Comparison of ENCODE assay signal across 8 mouse cellular contexts in genomic region chr8:125557391-125558108, GRCm38 (mm10). TPM values are rescaled to one million over a fixed set of nuclear protein-coding genes. Genes with fewer than 3 reads are reported as not detected.
A peak's percentile ranks its signal among the peaks of the same experiment; 100 is the strongest.
DNase-seq lines count a peak whose midpoint lies in the region; ATAC-seq and TF ChIP-seq lines count a peak whose summit lies in the region.

No protein-coding gene starts in this region.

- 54% methylated on average over 10 of the region's 10 CpGs for WGBS in forebrain, postnatal 0 days
- 27% methylated on average over 10 of the region's 10 CpGs for WGBS in lung, postnatal 0 days

- H3K27me3 ChIP-seq in forebrain, postnatal 0 days (ENCODE audit: insufficient read depth, low read length), result no peaks in the 10 kb centered on the region
- no peaks in the 10 kb centered on the region for H3K27me3 ChIP-seq in lung, postnatal 0 days (replicated peaks; ENCODE audit: insufficient read depth, low read length)

- no peak for TF ChIP-seq CTCF in forebrain, postnatal 0 days (IDR thresholded peaks at IDR 0.05; ENCODE audit: low read depth)
- TF ChIP-seq CTCF in lung, postnatal 0 days (IDR thresholded peaks at IDR 0.05), result no peak

- H3K27ac ChIP-seq in forebrain, postnatal 0 days (ENCODE audit: low read depth, low read length), result peak overlapping the region; percentile 35; the same call in 1 of the 2 replicates
- H3K27ac ChIP-seq in lung, postnatal 0 days (ENCODE audit: low read length), result peak overlapping the region; percentile 65; the same call in 1 of the 2 replicates

- peaks cover 40% of the 10 kb centered on the region for H3K4me1 ChIP-seq in forebrain, postnatal 0 days (ENCODE audit: insufficient read depth)
- H3K4me1 ChIP-seq in lung, postnatal 0 days (ENCODE audit: insufficient read depth, low read depth, low read length), result peaks cover 39% of the 10 kb centered on the region

- no peaks in the 10 kb centered on the region for H3K36me3 ChIP-seq in forebrain, postnatal 0 days (ENCODE audit: insufficient read depth)
- no peaks in the 10 kb centered on the region for H3K36me3 ChIP-seq in lung, postnatal 0 days (ENCODE audit: insufficient read depth, low read length)

- TF ChIP-seq EP300 in lung, postnatal 0 days (IDR thresholded peaks at IDR 0.05), result no peak

- 0 out of 2 replicates have a peak overlapping the region, but pooled peaks have one; percentile 45 for H3K4me2 ChIP-seq in forebrain, postnatal 0 days (ENCODE audit: low read depth)
- H3K4me2 ChIP-seq in lung, postnatal 0 days (replicated peaks; ENCODE audit: low read depth, low read length), result peak overlapping the region; percentile 27; the same call in 1 of the 2 replicates

- H3K9ac ChIP-seq in forebrain, postnatal 0 days, result no peak overlapping the region
- H3K9ac ChIP-seq in lung, postnatal 0 days (replicated peaks; ENCODE audit: low read depth), result no peak overlapping the region

- no peak overlapping the region for H3K4me3 ChIP-seq in forebrain, postnatal 0 days (ENCODE audit: low read depth, low read length)
- H3K4me3 ChIP-seq in lung, postnatal 0 days (ENCODE audit: low read depth, low read length), result no peak overlapping the region

- no peak for ATAC-seq in forebrain, postnatal 0 days
- ATAC-seq in lung, postnatal 0 days, result peak; percentile 86

- peak; percentile 74 to 90 for DNase-seq in adrenal gland, adult (ENCODE audit: inconsistent age in 2 of 2, low spot score in 1 of 2)
- DNase-seq in adrenal gland, postnatal 4 days (ENCODE audit: low spot score in 2 of 2), result no peak
- DNase-seq in NIH3T3 (ENCODE audit: low read depth), result peak; percentile 53
- no peak for DNase-seq in forebrain, postnatal 0 days
- DNase-seq in lung, postnatal 0 days (ENCODE audit: low spot score), result peak; percentile 89
- DNase-seq in cerebellum, postnatal 25 days, result no peak
- DNase-seq in left cerebral cortex, adult 11 months (ENCODE audit: low spot score), result no peak
- DNase-seq in spleen, postnatal 14 days (ENCODE audit: low spot score in 2 of 2), result no peak

- H3K9me3 ChIP-seq in forebrain, postnatal 0 days (ENCODE audit: low read length), result no peaks in the 10 kb centered on the region
- H3K9me3 ChIP-seq in lung, postnatal 0 days (ENCODE audit: low read length), result no peaks in the 10 kb centered on the region

RNA-seq across cellular contexts. Expression of gene Sipa1l2, which starts 12.1 kb away (rescaled TPM):
- total RNA-seq in adrenal gland, postnatal 4 days (2021), result 10 to 100 TPM; 47.6 to 52.7 TPM
- 36.7 and 44.3 TPM in 2 replicates for total RNA-seq in forebrain, postnatal 0 days (2014; rRNA removed)
- polyA plus RNA-seq in forebrain, postnatal 0 days (2015; fragmentation: Nextera tagmentation; extraction: Ambion mirVana), result 8.7 and 10.6 TPM in 2 replicates
- polyA plus RNA-seq in lung, postnatal 0 days (2015; fragmentation: Nextera tagmentation; extraction: Ambion mirVana), result 9.4 and 11.1 TPM in 2 replicates

Comparison
In these comparisons a context has a peak if more than half of its experiments do, and no peak if none do; other contexts are left out.
1. DNase-seq: peak in adrenal gland, adult (2 of 2), NIH3T3 (single experiment) and lung, postnatal 0 days (single experiment); none in adrenal gland, postnatal 4 days (0 of 2), forebrain, postnatal 0 days (single experiment), cerebellum, postnatal 25 days (0 of 2), left cerebral cortex, adult 11 months (single experiment) and spleen, postnatal 14 days (0 of 2).